Mouse (Mus musculus) large intestine, adult 2 months (tissue): ENCODE measurements around the gene Akt1. TPM values are rescaled to one million over a fixed set of nuclear protein-coding genes. Genes with fewer than 3 reads are reported as not detected.

Experiments
- DNase-seq: peaks from one replicate; pipeline ENCODE4 v3.0.0-alpha.2; 2012; ENCODE audit warnings: low read depth, low spot score
- WGBS: fragments of 180-500 bp; shearing (Covaris S2); methylation state at CpG from one replicate; pipeline ENCODE4 v1.1.7; 2018; 5-methylcytosine and 5-hydroxymethylcytosine counted together
- polyA plus RNA-seq: library from polyadenylated mRNA; depleted of rRNA; stranded (reverse); fragments of >200 nt; gene quantifications from 2 replicates; pipeline ENCODE4 v1.2.3, GENCODE M21; 2012

Gene Akt1
- polyA plus RNA-seq, 1 experiment: 110 TPM

GRCm38 (mm10) chr12:112664124-112664523, 10.6 kb downstream of the Akt1 start:
- WGBS: 63% methylated on average over 2 of the region's 2 CpGs
- DNase-seq: no peak

GRCm38 (mm10) chr12:112663716-112664115, 11.0 kb downstream of the Akt1 start:
- 89% methylated on average over 12 of the region's 12 CpGs for WGBS
- no peak for DNase-seq

GRCm38 (mm10) chr12:112663303-112663702, 11.4 kb downstream of the Akt1 start:
- no peak for DNase-seq
- WGBS: 89% methylated on average over 11 of the region's 11 CpGs

GRCm38 (mm10) chr12:112661851-112662250, 12.8 kb downstream of the Akt1 start:
- 80% methylated on average over 9 of the region's 9 CpGs for WGBS
- no peak for DNase-seq

- no peak for DNase-seq
- WGBS: 93% methylated on average over 3 of the region's 3 CpGs
These were observed 13.4 kb downstream of the Akt1 start for GRCm38 (mm10) chr12:112661327-112661605.

- WGBS: 46% methylated on average over 5 of the region's 5 CpGs
- no peak for DNase-seq
These were observed 13.9 kb downstream of the Akt1 start for GRCm38 (mm10) chr12:112660576-112661326.

- WGBS: 83% methylated on average over 6 of the region's 6 CpGs
- DNase-seq: no peak
These were observed 15.6 kb downstream of the Akt1 start for GRCm38 (mm10) chr12:112659109-112659508.

GRCm38 (mm10) chr12:112658619-112659018, 16.1 kb downstream of the Akt1 start:
- DNase-seq: no peak
- 73% methylated on average over 7 of the region's 7 CpGs for WGBS

- DNase-seq: no peak
- WGBS: 95% methylated on average over 5 of the region's 5 CpGs
These were observed 20.6 kb downstream of the Akt1 start for GRCm38 (mm10) chr12:112654076-112654475.

GRCm38 (mm10) chr12:112653157-112653824, 21.4 kb downstream of the Akt1 start:
- WGBS: 24% methylated on average over 7 of the region's 7 CpGs
- no peak for DNase-seq

- 47% methylated on average over 5 of the region's 5 CpGs for WGBS
These were observed 22.8 kb downstream of the Akt1 start for GRCm38 (mm10) chr12:112651778-112652439.

GRCm38 (mm10) chr12:112648081-112648480, 26.6 kb downstream of the Akt1 start:
- DNase-seq: no peak
- WGBS: 84% methylated on average over 5 of the region's 5 CpGs

More at GRCm38 (mm10) chr12:112651778-112652439, 22.8 kb downstream of the Akt1 start:
- DNase-seq: no peak

- WGBS: 36% methylated on average over 6 of the region's 6 CpGs
- no peak for DNase-seq
These were observed 28.5 kb downstream of the Akt1 start for GRCm38 (mm10) chr12:112646139-112646538.

GRCm38 (mm10) chr12:112644855-112645506, 29.7 kb downstream of the Akt1 start:
- under 1% methylated on average over 75 of the region's 75 CpGs for WGBS
- no peak for DNase-seq

GRCm38 (mm10) chr12:112644180-112644854, 30.4 kb downstream of the Akt1 start, which contains the start of gene Siva1:
TSS of gene Siva1 (plus strand) at chr12:112644679.
- WGBS: 1% methylated on average over 45 of the region's 46 CpGs

GRCm38 (mm10) chr12:112643126-112643525, 31.6 kb downstream of the Akt1 start:
- 77% methylated on average over 6 of the region's 6 CpGs for WGBS

More at GRCm38 (mm10) chr12:112644180-112644854, 30.4 kb downstream of the Akt1 start, which contains the start of gene Siva1:
- peak; percentile 77 for DNase-seq

GRCm38 (mm10) chr12:112639526-112639925, 35.2 kb downstream of the Akt1 start:
- no peak for DNase-seq
- WGBS: 90% methylated on average over 10 of the region's 10 CpGs

More at GRCm38 (mm10) chr12:112643126-112643525, 31.6 kb downstream of the Akt1 start:
- no peak for DNase-seq

GRCm38 (mm10) chr12:112633686-112634085, 41.0 kb downstream of the Akt1 start:
- no peak for DNase-seq
- 48% methylated on average over 9 of the region's 9 CpGs for WGBS

- no peak for DNase-seq
- 73% methylated on average over 5 of the region's 5 CpGs for WGBS
These were observed 41.8 kb downstream of the Akt1 start for GRCm38 (mm10) chr12:112632907-112633306.
